Mouse (Mus musculus) brown adipose tissue, adult 24 weeks (tissue): Measurements from ENCODE around the gene Arhgap32. TPM values are rescaled to one million over a fixed set of nuclear protein-coding genes. Genes with fewer than 3 reads are reported as not detected.

Experiments used
- H3K27ac ChIP-seq: fragments of 200-500 bp; replicated peaks from 2 replicates; pipeline ENCODE4 v1.5.1; 2012; ENCODE audit warnings: low read depth, mild to moderate bottlenecking, low read length
- H3K4me1 ChIP-seq: fragments of 200-500 bp; 2 replicates; pipeline ENCODE4 v1.6.1; 2012; ENCODE audit warnings: low read length, mixed read lengths; ENCODE audit not compliant: control insufficient read depth, insufficient read depth, insufficient read length
- H3K4me3 ChIP-seq: fragments of 200-500 bp; 2 replicates; pipeline ENCODE4 v1.5.1; 2012; ENCODE audit warnings: low read depth, mild to moderate bottlenecking, low read length, moderate library complexity; ENCODE audit not compliant: insufficient read depth
- polyA plus RNA-seq: library from polyadenylated mRNA; stranded (reverse); fragments of >200 nt; gene quantifications from 2 replicates; pipeline ENCODE4 v1.2.4, GENCODE M21; 2012; ENCODE audit not compliant: missing spikeins, insufficient read depth, insufficient read length

Gene Arhgap32
- polyA plus RNA-seq, result 13.0 and 14.6 TPM in 2 replicates

GRCm38 (mm10) chr9:32115786-32116185 lies at the start of gene Arhgap32:
Gene Arhgap32 (plus strand): TSS chr9:32116136.
- Histone ChIP-seq H3K4me1 (no peaks in the 10 kb centered on the region), H3K4me3 (no peak within 1 kb of the TSS), H3K27ac (no peak within 1 kb of the TSS)

- H3K4me3 ChIP-seq, result no peak overlapping the region
Observed at GRCm38 (mm10) chr9:32072778-32073177, 43.2 kb upstream of the Arhgap32 start.

GRCm38 (mm10) chr9:32088106-32088776 lies 27.7 kb upstream of the Arhgap32 start:
- peaks cover 9% of the 10 kb centered on the region for H3K4me1 ChIP-seq
- H3K4me3 ChIP-seq, result no peak overlapping the region
- no peak overlapping the region for H3K27ac ChIP-seq

More at GRCm38 (mm10) chr9:32072778-32073177, 43.2 kb upstream of the Arhgap32 start:
- H3K27ac ChIP-seq, result no peak overlapping the region
- no peaks in the 10 kb centered on the region for H3K4me1 ChIP-seq

GRCm38 (mm10) chr9:32088882-32089281 lies 27.1 kb upstream of the Arhgap32 start:
- Histone ChIP-seq H3K4me3 (no peak overlapping the region), H3K27ac (no peak overlapping the region), H3K4me1 (peaks cover 9% of the 10 kb centered on the region)

GRCm38 (mm10) chr9:32093456-32093855 lies 22.5 kb upstream of the Arhgap32 start:
- Histone ChIP-seq H3K4me1 (peaks cover 5% of the 10 kb centered on the region), H3K27ac (no peak overlapping the region), H3K4me3 (no peak overlapping the region)

- H3K4me1 ChIP-seq, result peaks cover 5% of the 10 kb centered on the region
- H3K27ac ChIP-seq, result no peak overlapping the region
- H3K4me3 ChIP-seq, result no peak overlapping the region
Observed at GRCm38 (mm10) chr9:32094351-32095120, 21.4 kb upstream of the Arhgap32 start.

GRCm38 (mm10) chr9:32095511-32095910 lies 20.4 kb upstream of the Arhgap32 start:
- no peak overlapping the region for H3K27ac ChIP-seq
- H3K4me1 ChIP-seq, result peaks cover 5% of the 10 kb centered on the region
- H3K4me3 ChIP-seq, result no peak overlapping the region

GRCm38 (mm10) chr9:32096541-32096940 lies 19.4 kb upstream of the Arhgap32 start:
- no peak overlapping the region for H3K27ac ChIP-seq
- H3K4me1 ChIP-seq, result peaks cover 5% of the 10 kb centered on the region
- H3K4me3 ChIP-seq, result no peak overlapping the region

- Histone ChIP-seq H3K4me3 (no peak overlapping the region), H3K27ac (no peak overlapping the region), H3K4me1 (peaks cover 5% of the 10 kb centered on the region)
Observed at GRCm38 (mm10) chr9:32097123-32097522, 18.8 kb upstream of the Arhgap32 start.

- H3K27ac ChIP-seq, result no peak overlapping the region
- peaks cover 2% of the 10 kb centered on the region for H3K4me1 ChIP-seq
- H3K4me3 ChIP-seq, result no peak overlapping the region
Observed at GRCm38 (mm10) chr9:32098425-32099155, 17.3 kb upstream of the Arhgap32 start.

GRCm38 (mm10) chr9:32100561-32100960 lies 15.4 kb upstream of the Arhgap32 start:
- no peak overlapping the region for H3K27ac ChIP-seq

GRCm38 (mm10) chr9:32101488-32101887 lies 14.4 kb upstream of the Arhgap32 start:
- H3K4me1 ChIP-seq, result no peaks in the 10 kb centered on the region; the same call in 1 of the 2 replicates
- H3K27ac ChIP-seq, result no peak overlapping the region
- no peak overlapping the region for H3K4me3 ChIP-seq

More at GRCm38 (mm10) chr9:32100561-32100960, 15.4 kb upstream of the Arhgap32 start:
- peaks cover 2% of the 10 kb centered on the region for H3K4me1 ChIP-seq
- H3K4me3 ChIP-seq, result no peak overlapping the region

GRCm38 (mm10) chr9:32104670-32105069 lies 11.3 kb upstream of the Arhgap32 start:
- H3K27ac ChIP-seq, result no peak overlapping the region
- no peaks in the 10 kb centered on the region for H3K4me1 ChIP-seq

GRCm38 (mm10) chr9:32110376-32110775 lies 5.6 kb upstream of the Arhgap32 start:
- no peak overlapping the region for H3K27ac ChIP-seq
- no peaks in the 10 kb centered on the region for H3K4me1 ChIP-seq
- no peak overlapping the region for H3K4me3 ChIP-seq

More at GRCm38 (mm10) chr9:32104670-32105069, 11.3 kb upstream of the Arhgap32 start:
- H3K4me3 ChIP-seq, result no peak overlapping the region

- Histone ChIP-seq H3K4me1 (no peaks in the 10 kb centered on the region), H3K4me3 (no peak overlapping the region), H3K27ac (no peak overlapping the region)
Observed at GRCm38 (mm10) chr9:32116272-32116671, 336 bp downstream of the Arhgap32 start.
